Mouse (Mus musculus) heart, postnatal 4 days (tissue): ENCODE data around the gene Asic2. TPM values are rescaled to one million over a fixed set of nuclear protein-coding genes. Genes with fewer than 3 reads are reported as not detected.

Experiments
- DNase-seq: peaks from one replicate; pipeline ENCODE4 v3.0.0; 2021
- total RNA-seq, 2 experiments: library from RNA; stranded (reverse); gene quantifications; 2 replicates each; pipeline ENCODE4 v1.2.3; 2021

Asic2 gene
- total RNA-seq, 2 experiments from 2014 or later, result 0.11 TPM; not detected in 1

DNA sequence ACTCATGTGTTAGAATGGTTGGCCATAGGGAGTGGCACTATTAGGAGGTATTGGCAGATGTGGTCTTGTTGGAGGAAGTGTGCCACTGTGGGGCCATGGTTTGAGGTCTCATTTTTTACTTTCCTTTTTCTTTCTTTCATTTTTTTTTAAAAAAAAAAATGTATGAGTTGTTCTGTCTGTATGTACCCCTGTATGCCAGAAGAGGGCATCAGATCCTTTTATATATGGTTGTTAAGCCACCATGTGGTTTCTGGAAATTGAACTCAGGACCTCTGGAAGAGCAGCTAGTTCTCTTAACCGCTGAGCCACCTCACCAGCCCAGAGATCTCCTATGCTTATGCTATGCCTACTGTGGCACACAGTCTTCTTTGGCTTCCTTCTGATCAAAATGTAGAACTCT lies 1129.5 kb downstream of the Asic2 start:
- no peak for DNase-seq

DNA sequence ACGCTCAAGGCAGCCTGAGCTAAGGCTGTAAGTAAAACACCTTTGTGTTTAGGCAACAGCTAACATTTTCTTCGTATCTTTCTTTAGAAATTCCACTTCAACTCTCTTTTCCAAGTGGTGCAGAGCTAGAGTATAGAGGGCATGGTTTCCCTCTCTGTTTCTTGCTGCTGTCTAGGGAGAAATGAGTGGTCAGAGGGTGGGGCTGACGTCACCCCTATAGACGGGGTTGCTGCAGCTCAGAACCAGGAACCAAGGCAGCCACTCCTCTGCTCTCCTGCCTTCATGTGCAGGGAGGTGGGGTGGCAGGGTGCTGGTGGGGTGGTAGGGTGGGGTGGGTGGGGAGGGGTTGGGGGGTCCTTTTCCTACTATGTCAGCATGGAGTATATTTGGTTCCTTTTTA lies 1132.4 kb downstream of the Asic2 start:
- no peak for DNase-seq

DNA sequence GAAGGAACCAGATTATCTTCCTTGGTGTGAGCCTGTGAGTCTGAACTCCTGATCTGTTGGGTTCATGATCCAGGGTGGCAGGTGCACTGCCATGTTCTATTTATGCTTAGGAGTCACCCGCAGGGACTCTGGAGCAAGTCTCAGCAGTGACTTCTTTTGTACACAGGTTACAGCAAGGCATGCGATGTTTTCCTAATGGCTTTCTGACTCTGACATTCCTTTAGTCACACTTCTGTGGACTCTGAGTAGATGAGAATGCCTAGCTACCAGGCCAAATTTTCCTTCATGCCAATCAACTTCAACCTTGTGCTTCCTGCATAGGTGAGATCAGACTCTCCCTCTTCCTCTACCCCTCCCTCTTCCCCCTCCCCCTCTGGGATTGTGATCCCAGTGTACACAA lies 1132.9 kb downstream of the Asic2 start:
- no peak for DNase-seq

Other genes starting within 250 kb of the Asic2 start
- gene 5530401A14Rik, start 107.8 kb downstream of the Asic2 start, total RNA-seq, result under 1 TPM; 0.07 to 0.16 TPM
- 1 to 10 TPM; 2.1 to 4.7 TPM for gene Ccl2, start 67.1 kb upstream of the Asic2 start, total RNA-seq
- not detected for gene Gm17268, start 70.1 kb upstream of the Asic2 start, total RNA-seq
- 1 to 10 TPM; 1.2 to 1.5 TPM for gene Ccl7, start 77.3 kb upstream of the Asic2 start, total RNA-seq
- under 1 TPM; 0.41 to 0.43 TPM for gene Ccl11, start 89.4 kb upstream of the Asic2 start, total RNA-seq
- under 1 TPM in 1 of 2 experiments, not detected in 1; 0.86 TPM for gene Ccl12, start 133.4 kb upstream of the Asic2 start, total RNA-seq
- gene Ccl8, start 146.7 kb upstream of the Asic2 start, total RNA-seq, result under 1 TPM in 1 of 2 experiments, not detected in 1; 0.60 TPM